Mouse (Mus musculus): ENCODE measurements around the gene Vmn1r21. TPM values are rescaled to one million over a fixed set of nuclear protein-coding genes. Genes with fewer than 3 reads are reported as not detected.

The Vmn1r21 gene
- total RNA-seq (2015) (not detected in 2 replicates), total RNA-seq (2017) (not detected in 2 replicates)

- ATAC-seq (replicated peaks; ENCODE audit: poor library complexity): peak; percentile 44
Observed at GRCm38 (mm10) chr6:57850286-57850685, at the start of gene Vmn1r21. Vmn1r21 (minus strand) TSS chr6:57850343.

- ATAC-seq (replicated peaks; ENCODE audit: poor library complexity): peak; percentile 100
Observed at GRCm38 (mm10) chr6:57859043-57860042, 9.2 kb upstream of the Vmn1r21 start.

- ATAC-seq (replicated peaks; ENCODE audit: poor library complexity): peak; percentile 55
Observed at GRCm38 (mm10) chr6:57851177-57851576, 1.0 kb upstream of the Vmn1r21 start.

- no peak for ATAC-seq (replicated peaks; ENCODE audit: poor library complexity)
Observed at GRCm38 (mm10) chr6:57839693-57840408, 10.3 kb downstream of the Vmn1r21 start.

- peak; percentile 1; the same call in 1 of the 2 replicates for ATAC-seq (replicated peaks; ENCODE audit: poor library complexity)
Observed at GRCm38 (mm10) chr6:57825259-57825715, 24.9 kb downstream of the Vmn1r21 start.

GRCm38 (mm10) chr6:57824422-57825258 lies 25.5 kb downstream of the Vmn1r21 start, which contains the start of gene Vopp1:
Vopp1 (minus strand) TSS chr6:57825159.
- peak; percentile 78 for ATAC-seq (replicated peaks; ENCODE audit: poor library complexity)

- ATAC-seq (replicated peaks; ENCODE audit: poor library complexity): no peak
Observed at GRCm38 (mm10) chr6:57823461-57823860, 26.7 kb downstream of the Vmn1r21 start.

GRCm38 (mm10) chr6:57822648-57823410 lies 27.3 kb downstream of the Vmn1r21 start:
- no peak for ATAC-seq (replicated peaks; ENCODE audit: poor library complexity)

GRCm38 (mm10) chr6:57814436-57814940 lies 35.7 kb downstream of the Vmn1r21 start:
- ATAC-seq (replicated peaks; ENCODE audit: poor library complexity): no peak

- peak; percentile 95 for ATAC-seq (replicated peaks; ENCODE audit: poor library complexity)
Observed at GRCm38 (mm10) chr6:57811748-57812730, 38.1 kb downstream of the Vmn1r21 start.

GRCm38 (mm10) chr6:57805218-57806069 lies 44.7 kb downstream of the Vmn1r21 start:
- ATAC-seq (replicated peaks; ENCODE audit: poor library complexity): peak; percentile 68

GRCm38 (mm10) chr6:57803130-57803529 lies 47.0 kb downstream of the Vmn1r21 start:
- ATAC-seq (replicated peaks; ENCODE audit: poor library complexity): peak; percentile 89

- ATAC-seq (replicated peaks; ENCODE audit: poor library complexity): no peak
Observed at GRCm38 (mm10) chr6:57798986-57799385, 51.2 kb downstream of the Vmn1r21 start.

- no peak for ATAC-seq (replicated peaks; ENCODE audit: poor library complexity)
Observed at GRCm38 (mm10) chr6:57796853-57797423, 53.2 kb downstream of the Vmn1r21 start.

GRCm38 (mm10) chr6:57795835-57796234 lies 54.3 kb downstream of the Vmn1r21 start:
- ATAC-seq (replicated peaks; ENCODE audit: poor library complexity): peak; percentile 84

Data from megakaryocyte progenitor cell, adult 5-6 weeks (primary cell).